1 mouse cellular context compared by ENCODE assay signal in genomic region chr13:54468098-54469011, GRCm38 (mm10).
TF ChIP-seq lines count a peak whose summit lies in the region.

TSS of gene Thoc3 (minus strand) at chr13:54468849.

TF ChIP-seq in CH12.LX, 34 proteins besides CTCF, POLR2A, EP300 and RAD21 (continued from another document):
- TF ChIP-seq MAZ (IDR thresholded peaks at IDR 0.05; ENCODE audit: low read depth, low read length) (0 out of 2 replicates have a peak, but pooled peaks have one; percentile 22), TBP (conservative IDR thresholded peaks at IDR 0.05; ENCODE audit: low read depth, low read length) (peak; percentile 55; the same call in 1 of the 2 replicates), MAX (IDR thresholded peaks at IDR 0.05; ENCODE audit: low read length) (peak; percentile 72; the same call in 1 of the 2 replicates), KAT2A (IDR thresholded peaks at IDR 0.05; ENCODE audit: insufficient replicate concordance, low read length) (peak; percentile 95), IRF4 (IDR thresholded peaks at IDR 0.05; ENCODE audit: low read depth, low read length) (0 out of 2 replicates have a peak, but pooled peaks have one; percentile 12), MEF2A (IDR thresholded peaks at IDR 0.05; ENCODE audit: borderline replicate concordance, low read depth, low read length) (peak; percentile 57; the same call in 1 of the 2 replicates), BHLHE40 (IDR thresholded peaks at IDR 0.05; ENCODE audit: low read depth, low read length) (peak; percentile 25; the same call in 1 of the 2 replicates), ZMIZ1 (IDR thresholded peaks at IDR 0.05; ENCODE audit: low read depth, low read length) (peak; percentile 59), RCOR1 (conservative IDR thresholded peaks at IDR 0.05; ENCODE audit: low read depth, low read length) (no peak), HCFC1 (IDR thresholded peaks at IDR 0.05; ENCODE audit: low read depth, low read length) (peak; percentile 96), CHD2 (IDR thresholded peaks at IDR 0.05; ENCODE audit: low read length) (peak; percentile 65), CHD1 (IDR thresholded peaks at IDR 0.05; ENCODE audit: low read depth, low read length) (no peak), ETS1 (conservative IDR thresholded peaks at IDR 0.05; ENCODE audit: low read depth, low read length) (no peak), MYC (IDR thresholded peaks at IDR 0.05; ENCODE audit: low read depth, low read length) (peak; percentile 78), ELF1 (IDR thresholded peaks at IDR 0.05; ENCODE audit: low read depth, low read length) (peak; percentile 87), JUND (conservative IDR thresholded peaks at IDR 0.05; ENCODE audit: low read depth, low read length) (no peak), SMC3 (IDR thresholded peaks at IDR 0.05; ENCODE audit: low read depth, low read length) (no peak), PAX5 (IDR thresholded peaks at IDR 0.05; ENCODE audit: low read length) (no peak), MAFK (IDR thresholded peaks at IDR 0.05; ENCODE audit: insufficient replicate concordance, low read length) (peak; percentile 47; the same call in 1 of the 2 replicates), USF2 (conservative IDR thresholded peaks at IDR 0.05; ENCODE audit: low read depth, low read length) (no peak), SIN3A (IDR thresholded peaks at IDR 0.05; ENCODE audit: low read length) (peak; percentile 80), NRF1 (IDR thresholded peaks at IDR 0.05; ENCODE audit: low read depth, low read length) (peak; percentile 93), USF1 (IDR thresholded peaks at IDR 0.05; ENCODE audit: low read depth, low read length) (no peak), ZKSCAN1 (IDR thresholded peaks at IDR 0.05; ENCODE audit: borderline replicate concordance, low read depth, low read length) (no peak), ZC3H11A (IDR thresholded peaks at IDR 0.05; ENCODE audit: low read depth, low read length) (no peak)
